Mouse (Mus musculus) bone marrow macrophage, adult 2 months (primary cell): ENCODE results near the gene Ddx23. TPM values are rescaled to one million over a fixed set of nuclear protein-coding genes. Genes with fewer than 3 reads are reported as not detected.

Source experiments
- H3K27ac ChIP-seq: 2 replicates; pipeline ENCODE4 v1.5.1; 2012; ENCODE audit warnings: low read depth, low read length; ENCODE audit not compliant: insufficient read depth
- H3K4me1 ChIP-seq: 2 replicates; pipeline ENCODE4 v1.6.1; 2012; ENCODE audit warnings: low read length; ENCODE audit not compliant: control insufficient read depth, insufficient read depth
- H3K4me3 ChIP-seq: 2 replicates; pipeline ENCODE4 v1.5.1; 2012; ENCODE audit warnings: mild to moderate bottlenecking, low read length, moderate library complexity; ENCODE audit not compliant: insufficient read depth
- CTCF ChIP-seq: IDR thresholded peaks from 2 replicates; pipeline ENCODE4 v1.5.1; 2012; ENCODE audit warnings: low read depth, mild to moderate bottlenecking, low read length, moderate library complexity
- POLR2A ChIP-seq: IDR thresholded peaks from 2 replicates; pipeline ENCODE4 v1.6.1; 2012; ENCODE audit warnings: mild to moderate bottlenecking, low read depth, low read length, borderline replicate concordance
- polyA plus RNA-seq: library from polyadenylated mRNA; stranded (reverse); fragments of >200 nt; gene quantifications from 2 replicates; pipeline ENCODE4 v1.2.4, GENCODE M21; 2012; ENCODE audit not compliant: missing spikeins, insufficient read depth, insufficient read length

Gene Ddx23
- polyA plus RNA-seq, 1 experiment, result 84.9 TPM

DNA sequence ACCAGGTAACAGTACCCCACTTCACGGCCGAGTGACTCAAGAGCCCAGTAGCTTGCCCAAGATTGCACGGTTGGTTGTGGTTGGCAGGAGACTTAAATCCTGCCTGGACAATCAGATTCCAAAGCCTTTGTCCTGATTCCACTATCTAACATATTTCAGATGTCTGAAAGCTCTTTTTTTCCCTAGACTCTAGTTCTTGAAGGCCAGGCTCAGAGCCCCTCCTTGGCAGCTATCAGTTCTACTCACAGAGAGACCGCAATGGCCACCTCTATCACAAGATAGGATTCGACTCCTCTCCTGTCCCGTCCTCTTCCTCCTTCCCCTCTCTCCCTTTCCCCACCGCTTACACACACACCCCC lies 60.9 kb downstream of the Ddx23 start:
- no peak overlapping the region for H3K27ac ChIP-seq
- H3K4me1 ChIP-seq, result no peaks in the 10 kb centered on the region
- H3K4me3 ChIP-seq, result no peak overlapping the region
- TF ChIP-seq POLR2A (no peak), CTCF (no peak)

DNA sequence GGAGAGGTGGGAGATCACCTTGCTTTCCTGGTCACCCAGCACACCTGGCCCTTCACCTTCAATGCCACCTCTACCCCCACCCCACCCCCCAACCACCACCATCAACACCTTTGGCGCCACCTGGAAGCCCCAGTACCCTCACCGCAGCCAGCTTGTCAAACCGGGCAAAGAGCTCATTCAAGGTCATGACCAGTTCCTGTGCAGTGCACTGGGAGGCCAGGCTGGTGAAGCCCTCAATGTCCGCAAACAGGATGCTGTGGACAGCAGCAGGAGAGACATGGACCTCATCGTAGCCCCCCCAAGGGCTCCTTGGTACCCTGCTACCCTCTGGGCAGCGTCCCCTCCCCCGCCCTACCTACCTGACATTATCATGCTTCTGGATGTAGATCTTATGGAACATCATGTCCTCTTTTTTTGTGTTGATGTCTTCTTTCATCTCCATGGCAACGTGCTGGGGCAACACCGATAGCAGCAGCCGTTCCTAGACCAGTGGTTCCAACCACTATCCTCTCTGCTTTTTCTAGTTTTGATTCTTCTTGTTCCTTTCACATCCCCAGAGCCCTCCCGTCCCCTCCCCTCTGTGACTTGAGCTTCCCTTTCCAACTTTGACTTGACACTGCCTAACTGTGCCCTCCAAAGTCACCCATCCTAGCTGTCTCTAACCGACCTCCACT lies 62.5 kb downstream of the Ddx23 start:
- Histone ChIP-seq H3K4me1 (no peaks in the 10 kb centered on the region), H3K4me3 (no peak overlapping the region), H3K27ac (no peak overlapping the region)
- TF ChIP-seq CTCF (no peak), POLR2A (no peak)

GRCm38 (mm10) chr15:98596609-98597008 lies 66.1 kb downstream of the Ddx23 start:
- Histone ChIP-seq H3K27ac (no peak overlapping the region), H3K4me1 (no peaks in the 10 kb centered on the region), H3K4me3 (no peak overlapping the region)
- TF ChIP-seq CTCF, result no peak
- no peak for TF ChIP-seq POLR2A

Other genes starting within 250 kb of the Ddx23 start
- not detected in 2 replicates for gene Olfr282, start 231.7 kb downstream of the Ddx23 start, polyA plus RNA-seq
- not detected in 2 replicates for gene Olfr281, start 210.3 kb downstream of the Ddx23 start, polyA plus RNA-seq
- not detected in 2 replicates for gene OR5BS1P, start 193.0 kb downstream of the Ddx23 start, polyA plus RNA-seq
- gene Lalba, start 180.2 kb downstream of the Ddx23 start, polyA plus RNA-seq, result not detected in 2 replicates
- gene Olfr279, start 170.5 kb downstream of the Ddx23 start, polyA plus RNA-seq, result not detected in 2 replicates
- 56.6 and 62.4 TPM in 2 replicates for gene Kansl2, start 128.6 kb downstream of the Ddx23 start, polyA plus RNA-seq
- 42.6 and 44.0 TPM in 2 replicates for gene Ccnt1, start 92.0 kb downstream of the Ddx23 start, polyA plus RNA-seq
- not detected in 2 replicates for gene 4930415O20Rik, start 91.9 kb downstream of the Ddx23 start, polyA plus RNA-seq
- gene Adcy6, start 52.8 kb downstream of the Ddx23 start, polyA plus RNA-seq, result 0.35 and 0.72 TPM in 2 replicates
- 0.88 and 1.3 TPM in 2 replicates for gene Cacnb3, start 32.1 kb downstream of the Ddx23 start, polyA plus RNA-seq
- gene Rnd1, start 14.6 kb upstream of the Ddx23 start, polyA plus RNA-seq, result 1.1 TPM in 2 replicates
- gene Ccdc65, start 45.3 kb upstream of the Ddx23 start, polyA plus RNA-seq, result not detected in 2 replicates
- 0.93 TPM in 1 of 2 replicates, not detected in the other for gene Fkbp11, start 65.3 kb upstream of the Ddx23 start, polyA plus RNA-seq
- 93.8 and 103 TPM in 2 replicates for gene Arf3, start 100.3 kb upstream of the Ddx23 start, polyA plus RNA-seq
- not detected in 2 replicates for gene Wnt10b, start 115.3 kb upstream of the Ddx23 start, polyA plus RNA-seq
- not detected in 2 replicates for gene Wnt1, start 127.0 kb upstream of the Ddx23 start, polyA plus RNA-seq
- gene Ddn, start 146.6 kb upstream of the Ddx23 start, polyA plus RNA-seq, result not detected in 2 replicates
- 82.3 and 86.6 TPM in 2 replicates for gene Prkag1, start 168.6 kb upstream of the Ddx23 start, polyA plus RNA-seq
- 69.1 and 75.3 TPM in 2 replicates for gene Kmt2d, start 208.3 kb upstream of the Ddx23 start, polyA plus RNA-seq
- gene Rhebl1, start 231.6 kb upstream of the Ddx23 start, polyA plus RNA-seq, result 9.8 and 11.8 TPM in 2 replicates
- not detected in 2 replicates for gene Dhh, start 235.6 kb upstream of the Ddx23 start, polyA plus RNA-seq